Mouse (Mus musculus) heart, postnatal 10 days (tissue): Measurements from ENCODE around the gene Gm5426. TPM values are rescaled to one million over a fixed set of nuclear protein-coding genes. Genes with fewer than 3 reads are reported as not detected.
"Not testable (repeated sequence)": the region's sequence is repeated elsewhere in the genome, so short reads cannot be mapped to it uniquely, and the experiment has no call there.

Experiments used
- DNase-seq, 2 experiments: peaks; one replicate each; pipeline ENCODE4 v3.0.0; 2021
- intact Hi-C: fragments of 180-260 bp; cut with DNase I; formaldehyde crosslinking; loops from one replicate; pipeline ENCODE4 v1.15.1; 2025
- total RNA-seq, 2 experiments: library from RNA; stranded (reverse); gene quantifications; 2 replicates each; pipeline ENCODE4 v1.2.3; 2021

Gene Gm5426
- total RNA-seq: not detected

GRCm38 (mm10) chr10:96136451-96136850 is at the start of gene Gm5426:
Gene Gm5426, plus strand, starts transcription at chr10:96136603.
- intact Hi-C loops: loop anchor here (10.0 kb wide), 2 partner anchors 478 to 1028 kb away; partner anchors contain the start of gene Btg1

DNA sequence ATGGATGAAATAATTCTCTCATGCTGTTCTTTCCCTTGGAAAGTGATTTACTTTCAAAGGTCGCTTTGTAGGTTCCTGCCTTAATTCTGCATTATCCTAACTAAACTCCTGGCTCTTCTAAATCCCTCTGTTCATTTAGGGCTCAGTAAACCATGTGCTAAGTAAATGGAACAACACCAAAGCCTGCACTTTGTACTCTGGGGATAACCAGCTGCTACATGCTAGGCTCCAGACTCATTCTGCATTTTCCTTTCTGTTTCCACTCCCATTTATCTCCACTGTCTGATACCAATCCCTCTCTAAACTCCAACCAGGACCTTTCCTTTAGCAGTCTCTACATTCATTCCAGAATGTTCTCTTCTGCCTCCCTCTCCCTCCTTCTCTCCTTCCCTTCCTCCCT is 46.7 kb upstream of the Gm5426 start:
- intact Hi-C loops: no loop called here
- DNase-seq: no peak

More at GRCm38 (mm10) chr10:96136451-96136850, at the start of gene Gm5426:
- not testable (repeated sequence) for DNase-seq

GRCm38 (mm10) chr10:96090388-96090787 is 46.0 kb upstream of the Gm5426 start:
- intact Hi-C loops: no loop called here
- DNase-seq: no peak

GRCm38 (mm10) chr10:96093890-96094531 is 42.4 kb upstream of the Gm5426 start:
- intact Hi-C loops: no loop called here
- DNase-seq: no peak

DNA sequence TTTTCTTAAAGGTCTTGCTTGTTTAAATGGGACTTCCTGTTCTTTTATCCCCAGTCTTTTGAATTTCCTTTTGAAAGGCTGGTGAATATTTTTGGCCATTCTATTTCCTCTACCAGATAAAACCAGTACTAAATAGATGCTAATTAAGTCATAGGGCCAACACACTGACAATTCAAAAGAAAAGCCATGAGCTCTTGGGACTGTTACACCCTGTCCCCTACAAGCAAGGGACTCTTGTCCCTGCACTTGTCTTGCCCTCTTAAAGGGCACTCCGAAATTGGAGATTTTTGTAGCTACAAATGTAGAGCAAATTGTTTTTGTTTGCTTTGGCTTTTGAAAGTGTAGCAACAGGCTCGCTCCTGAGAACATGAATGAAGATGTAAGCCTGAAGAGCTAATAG is 41.8 kb upstream of the Gm5426 start:
- intact Hi-C loops: no loop called here
- no peak for DNase-seq

DNA sequence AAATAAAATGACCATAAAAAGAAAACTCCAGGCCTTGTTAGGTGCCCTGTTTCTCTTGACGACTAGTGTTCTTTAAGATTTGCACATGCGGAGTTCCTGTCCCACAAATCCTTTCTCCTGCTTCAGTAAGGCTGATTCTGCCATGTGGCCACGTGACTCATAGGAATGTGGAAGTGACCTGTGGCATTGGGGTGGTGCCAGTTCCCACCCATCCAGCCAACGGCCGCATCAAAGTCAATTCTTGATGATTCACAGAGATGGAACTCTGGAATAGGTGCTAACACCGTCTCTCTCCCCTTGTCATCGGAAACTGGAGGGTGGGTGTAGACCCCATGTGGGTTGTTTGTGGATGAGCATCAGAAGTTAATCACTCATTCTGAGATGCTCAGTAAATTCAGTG is 39.7 kb upstream of the Gm5426 start:
- DNase-seq: no peak
- intact Hi-C loops: no loop called here

DNA sequence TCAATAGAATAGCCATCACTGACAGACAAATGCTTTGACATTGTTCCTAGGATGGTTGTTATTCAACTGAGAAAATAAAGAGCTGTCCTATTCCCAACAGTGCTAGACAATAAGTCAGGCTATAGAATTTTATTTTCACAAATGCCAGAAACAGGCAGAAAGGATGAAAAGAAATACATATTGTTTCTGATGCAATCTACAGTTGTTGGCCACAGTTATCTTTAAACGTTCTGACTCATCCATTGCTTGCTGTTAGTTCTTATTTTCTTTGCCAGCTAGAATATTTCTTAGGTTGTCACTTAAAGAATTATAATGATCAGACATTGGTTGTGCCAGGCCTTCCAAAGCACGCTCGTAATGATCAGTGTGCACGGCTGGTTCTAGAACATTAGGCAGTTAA is 35.4 kb upstream of the Gm5426 start:
- intact Hi-C loops: no loop called here
- DNase-seq: no peak

GRCm38 (mm10) chr10:96104158-96104557 is 32.2 kb upstream of the Gm5426 start:
- DNase-seq: no peak
- intact Hi-C loops: no loop called here

DNA sequence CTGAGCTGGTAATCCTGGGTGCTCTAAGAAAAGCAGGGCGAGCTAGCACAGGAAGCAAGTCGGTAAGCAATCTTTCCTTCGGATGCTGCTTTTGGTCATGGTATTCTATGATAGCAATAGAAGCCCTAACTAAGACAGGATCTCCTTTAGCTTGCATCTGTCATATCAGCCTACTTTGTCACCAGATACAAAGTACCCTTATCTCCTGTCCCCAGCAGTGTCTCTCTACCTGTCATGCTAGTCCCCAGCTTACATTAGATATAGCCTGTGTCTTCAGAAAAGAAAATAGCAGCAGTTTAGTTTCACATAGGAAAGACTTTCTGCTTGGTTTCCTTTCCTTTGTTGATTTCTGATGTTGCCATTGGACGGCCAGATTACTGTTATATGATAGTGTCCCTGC is 31.8 kb upstream of the Gm5426 start:
- DNase-seq: no peak
- intact Hi-C loops: no loop called here

GRCm38 (mm10) chr10:96105124-96105523 is 31.3 kb upstream of the Gm5426 start:
- DNase-seq: no peak
- intact Hi-C loops: no loop called here

DNA sequence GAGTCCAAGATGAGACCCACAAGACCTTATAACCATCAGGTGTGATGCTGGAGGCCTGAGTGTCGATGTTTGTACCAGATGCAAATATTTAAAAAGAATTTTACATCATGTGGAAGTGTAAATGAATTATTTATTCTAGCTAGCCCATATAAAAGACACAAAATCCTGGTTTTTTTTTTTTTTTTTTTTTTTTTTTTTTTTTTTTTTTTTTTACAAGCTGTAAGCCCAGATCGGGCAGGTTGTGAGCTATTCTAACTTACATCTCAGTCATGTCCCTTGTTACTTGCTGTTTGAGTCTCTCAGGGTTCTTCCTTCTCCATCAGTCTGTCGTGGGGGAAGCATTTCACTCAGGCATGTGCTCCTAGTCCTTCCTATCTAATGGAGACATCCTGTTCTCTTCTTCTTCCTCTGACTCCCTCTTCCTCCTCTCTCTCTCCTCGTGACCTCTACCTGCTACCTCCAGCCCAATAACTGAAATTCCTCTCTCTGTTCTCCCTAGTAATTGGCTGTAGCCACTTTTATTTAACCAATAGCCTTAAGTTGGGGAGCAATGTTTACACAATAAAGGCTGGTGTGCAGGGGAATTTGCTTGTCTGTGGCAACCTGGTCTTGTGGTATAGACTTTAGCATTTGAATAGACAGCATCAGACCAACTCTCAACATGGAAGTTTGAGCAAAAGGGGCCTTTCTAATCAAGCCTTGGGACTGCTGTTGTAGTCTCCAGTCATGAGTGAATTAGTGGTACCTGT is 29.3 kb upstream of the Gm5426 start:
- no peak for DNase-seq
- intact Hi-C loops: no loop called here

DNA sequence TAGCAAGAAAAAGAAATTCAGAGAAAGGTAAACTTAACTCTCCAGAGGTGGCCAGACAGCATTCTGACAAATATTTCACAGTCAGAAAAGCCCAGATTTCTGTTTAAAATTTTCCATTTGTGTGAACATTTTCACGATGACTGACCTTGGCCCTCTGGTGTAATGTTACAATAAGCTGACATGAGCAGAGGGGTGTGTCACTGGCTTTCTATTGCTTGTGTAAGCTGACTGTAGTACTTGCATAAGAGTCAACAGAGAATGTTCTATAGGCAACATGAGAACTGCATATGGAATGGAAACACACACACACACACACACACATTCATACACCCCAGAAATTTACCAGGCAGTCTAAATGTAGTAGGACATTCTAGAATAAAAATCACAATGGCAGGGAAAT is 28.6 kb upstream of the Gm5426 start:
- DNase-seq: no peak
- intact Hi-C loops: no loop called here

DNA sequence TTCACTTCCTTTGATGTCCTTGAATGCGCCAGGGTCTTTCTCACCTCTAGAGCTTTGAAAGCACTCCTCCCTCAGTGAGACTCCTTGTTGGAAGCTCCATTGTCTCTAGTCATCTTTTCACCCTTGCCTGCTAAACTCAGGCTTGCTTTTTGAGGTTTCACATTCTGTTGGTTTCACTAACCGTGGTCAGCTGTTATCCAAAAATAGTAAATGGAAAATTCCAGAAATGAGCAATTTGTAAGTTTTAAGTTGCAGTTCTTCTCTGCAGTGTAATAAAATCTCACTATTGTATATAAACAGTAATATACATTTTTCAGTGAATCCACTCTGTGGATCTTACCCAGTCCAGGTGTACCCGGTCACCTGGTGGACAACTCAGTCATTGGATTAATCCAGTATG is 21.1 kb upstream of the Gm5426 start:
- intact Hi-C loops: no loop called here
- no peak for DNase-seq

- DNase-seq: no peak
- intact Hi-C loops: no loop called here
Measured at GRCm38 (mm10) chr10:96120821-96121220, 15.6 kb upstream of the Gm5426 start.

GRCm38 (mm10) chr10:96121249-96122010 is 15.0 kb upstream of the Gm5426 start:
- intact Hi-C loops: no loop called here
- no peak for DNase-seq

GRCm38 (mm10) chr10:96123885-96124284 is 12.5 kb upstream of the Gm5426 start:
- intact Hi-C loops: no loop called here
- DNase-seq: no peak

GRCm38 (mm10) chr10:96124290-96124689 is 12.1 kb upstream of the Gm5426 start:
- no peak for DNase-seq
- intact Hi-C loops: no loop called here

- intact Hi-C loops: no loop called here
- DNase-seq: no peak
Measured at GRCm38 (mm10) chr10:96125771-96126454, 10.5 kb upstream of the Gm5426 start.

GRCm38 (mm10) chr10:96129213-96129612 is 7.2 kb upstream of the Gm5426 start:
- intact Hi-C loops: no loop called here
- DNase-seq: no peak

- intact Hi-C loops: loop anchor here (5.0 to 10.0 kb wide), 3 partner anchors 82 to 1034 kb away; partner anchors contain the start of gene Btg1
- no peak for DNase-seq
Measured at GRCm38 (mm10) chr10:96130406-96130805, 6.0 kb upstream of the Gm5426 start.

DNA sequence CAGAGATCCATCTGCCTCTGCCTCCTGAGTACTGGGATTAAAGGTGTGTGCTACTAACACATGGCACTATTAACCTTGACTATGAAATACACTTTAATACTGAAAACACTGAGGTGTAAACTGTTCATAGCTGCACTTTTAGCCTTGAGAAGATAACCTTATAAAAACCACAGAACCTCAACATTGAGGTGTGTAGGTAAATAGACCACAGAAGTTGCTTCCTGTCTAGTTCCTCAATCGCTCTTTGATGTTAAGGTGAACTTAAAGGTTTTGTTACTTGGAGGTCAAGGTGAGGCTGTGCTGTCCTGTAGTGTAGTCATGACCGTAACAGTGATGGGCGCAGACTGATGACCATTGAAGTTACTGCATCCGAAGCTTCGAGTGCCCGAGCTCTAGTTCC is 5.3 kb upstream of the Gm5426 start:
- intact Hi-C loops: loop anchor here (5.0 to 10.0 kb wide), 3 partner anchors 81 to 1034 kb away; partner anchors contain the start of gene Btg1
- no peak for DNase-seq
